Mouse (Mus musculus): ENCODE data around the gene Ist1. TPM values are rescaled to one million over a fixed set of nuclear protein-coding genes. Genes with fewer than 3 reads are reported as not detected.

Ist1 gene
- total and polyA plus RNA-seq, 2 experiments: 26.1 to 31.9 TPM

DNA sequence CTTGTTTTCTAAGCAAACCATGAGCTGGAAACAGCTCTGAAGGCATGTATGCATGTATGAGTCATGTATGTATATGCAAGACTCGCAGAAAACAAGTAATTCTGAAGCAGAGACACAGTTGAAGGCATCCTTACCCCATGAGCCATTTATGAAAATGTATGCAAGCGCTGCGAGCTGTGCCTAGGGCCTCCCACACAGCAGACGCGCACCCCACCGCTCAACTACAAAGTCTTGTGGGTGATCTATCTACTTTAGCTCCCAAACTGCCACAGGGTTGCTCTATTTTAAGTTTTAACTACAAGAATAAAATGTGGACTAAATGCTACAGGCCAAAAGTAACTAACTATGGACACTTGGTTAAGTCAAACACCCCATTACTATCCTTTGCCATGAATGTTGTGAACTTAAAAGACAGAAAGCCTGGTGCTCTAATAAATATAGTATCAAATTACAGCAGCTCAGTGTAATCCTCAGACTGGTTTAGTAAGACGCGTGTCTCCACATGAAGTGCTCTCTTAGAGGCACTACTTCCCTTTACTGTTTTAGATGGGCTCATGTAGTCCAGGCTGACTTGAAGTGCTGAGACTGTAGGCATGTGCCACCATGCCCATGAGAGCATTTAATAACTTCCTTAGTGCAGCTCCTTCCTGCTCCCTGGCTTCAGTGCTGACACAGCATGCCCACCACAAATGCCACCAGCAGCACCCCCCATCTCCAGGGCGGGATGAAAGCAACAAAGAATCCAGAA lies 17.0 kb downstream of the Ist1 start:
- Histone ChIP-seq H3K9ac (ENCODE audit: low read depth, low read length) (no peak overlapping the region), H3K4me1 (ENCODE audit: control insufficient read depth, insufficient read depth, low read length) (peaks cover 2% of the 10 kb centered on the region; the same call in 1 of the 2 replicates), H3K27ac (replicated peaks; ENCODE audit: insufficient read depth, low read depth, low read length) (no peak overlapping the region), H3K4me3 (ENCODE audit: insufficient read depth, low read depth, low read length) (no peak overlapping the region), H3K36me3 (ENCODE audit: control insufficient read depth, insufficient read depth, low read length) (peaks cover 85% of the 10 kb centered on the region), H3K79me2 (ENCODE audit: control insufficient read depth, insufficient read depth, low read length) (no peaks in the 10 kb centered on the region), H3K27me3 (ENCODE audit: control insufficient read depth, insufficient read depth, low read length) (no peaks in the 10 kb centered on the region)
- 97% methylated on average over 9 of the region's 9 CpGs for WGBS
- TF ChIP-seq CTCF (IDR thresholded peaks at IDR 0.05; ENCODE audit: low read depth, low read length) (no peak), POLR2A (IDR thresholded peaks at IDR 0.05; ENCODE audit: extremely low read depth, insufficient read depth, low read length) (no peak)
- DNase-seq (ENCODE audit: extremely low read depth, low read depth, low spot score): no peak

DNA sequence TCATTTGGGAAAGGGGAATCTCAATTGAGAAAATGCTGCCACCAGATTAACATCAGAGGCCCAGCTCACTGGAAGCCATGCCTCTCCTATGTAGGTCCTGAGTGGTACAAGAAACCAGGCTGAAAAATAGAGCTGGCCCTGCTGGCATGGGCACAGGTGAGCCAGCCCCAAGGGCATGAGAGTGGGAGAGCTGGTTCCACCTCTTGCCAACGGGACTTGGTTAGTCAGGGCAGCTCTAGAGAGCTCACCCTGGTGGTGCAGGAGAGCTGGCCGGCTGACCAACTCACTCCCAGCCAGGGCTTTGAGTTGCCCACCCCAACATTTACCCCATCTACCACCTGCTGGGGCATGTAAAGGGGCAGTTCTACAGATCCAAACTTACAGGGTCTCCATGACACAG lies 19.5 kb downstream of the Ist1 start:
- no peak overlapping the region for H3K27ac ChIP-seq (replicated peaks; ENCODE audit: insufficient read depth, low read depth, low read length)
- no peak overlapping the region for H3K9ac ChIP-seq (ENCODE audit: low read depth, low read length)
- H3K4me1 ChIP-seq (ENCODE audit: control insufficient read depth, insufficient read depth, low read length): no peaks in the 10 kb centered on the region
- TF ChIP-seq CTCF (IDR thresholded peaks at IDR 0.05; ENCODE audit: low read depth, low read length) (no peak), POLR2A (IDR thresholded peaks at IDR 0.05; ENCODE audit: extremely low read depth, insufficient read depth, low read length) (no peak)
- H3K36me3 ChIP-seq (ENCODE audit: control insufficient read depth, insufficient read depth, low read length): peaks cover 77% of the 10 kb centered on the region
- H3K4me3 ChIP-seq (ENCODE audit: insufficient read depth, low read depth, low read length): no peak overlapping the region
- no peak for DNase-seq (ENCODE audit: extremely low read depth, low read depth, low spot score)
- 91% methylated on average over 2 of the region's 2 CpGs for WGBS
- H3K79me2 ChIP-seq (ENCODE audit: control insufficient read depth, insufficient read depth, low read length): no peaks in the 10 kb centered on the region
- no peaks in the 10 kb centered on the region for H3K27me3 ChIP-seq (ENCODE audit: control insufficient read depth, insufficient read depth, low read length)

DNA sequence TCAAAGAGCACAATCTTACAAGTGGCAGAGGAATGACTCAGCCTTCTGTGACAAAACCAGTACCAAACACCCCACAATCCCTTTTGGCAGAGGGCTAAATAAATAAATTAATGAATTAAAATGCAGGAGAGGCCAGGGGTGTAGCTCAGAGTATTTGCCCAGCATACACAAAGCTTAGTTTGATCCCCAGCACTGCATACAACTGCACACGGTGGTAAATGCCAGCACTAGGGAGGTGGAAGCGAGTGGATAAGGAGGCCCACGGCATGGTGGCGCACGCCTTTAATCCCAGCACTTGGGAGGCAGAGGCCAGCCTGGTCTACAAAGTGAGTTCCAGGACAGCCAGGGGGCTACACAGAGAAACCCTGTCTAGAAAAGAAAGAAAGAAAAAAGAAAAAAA lies 20.4 kb downstream of the Ist1 start:
- no peak for TF ChIP-seq POLR2A (IDR thresholded peaks at IDR 0.05; ENCODE audit: extremely low read depth, insufficient read depth, low read length)
- no peak for TF ChIP-seq CTCF (IDR thresholded peaks at IDR 0.05; ENCODE audit: low read depth, low read length)
- Histone ChIP-seq H3K27me3 (ENCODE audit: control insufficient read depth, insufficient read depth, low read length) (no peaks in the 10 kb centered on the region), H3K79me2 (ENCODE audit: control insufficient read depth, insufficient read depth, low read length) (no peaks in the 10 kb centered on the region), H3K4me3 (ENCODE audit: insufficient read depth, low read depth, low read length) (no peak overlapping the region), H3K9ac (ENCODE audit: low read depth, low read length) (no peak overlapping the region), H3K36me3 (ENCODE audit: control insufficient read depth, insufficient read depth, low read length) (peaks cover 69% of the 10 kb centered on the region), H3K27ac (replicated peaks; ENCODE audit: insufficient read depth, low read depth, low read length) (no peak overlapping the region), H3K4me1 (ENCODE audit: control insufficient read depth, insufficient read depth, low read length) (no peaks in the 10 kb centered on the region)
- 91% methylated on average over 5 of the region's 5 CpGs for WGBS
- DNase-seq (ENCODE audit: extremely low read depth, low read depth, low spot score): no peak

DNA sequence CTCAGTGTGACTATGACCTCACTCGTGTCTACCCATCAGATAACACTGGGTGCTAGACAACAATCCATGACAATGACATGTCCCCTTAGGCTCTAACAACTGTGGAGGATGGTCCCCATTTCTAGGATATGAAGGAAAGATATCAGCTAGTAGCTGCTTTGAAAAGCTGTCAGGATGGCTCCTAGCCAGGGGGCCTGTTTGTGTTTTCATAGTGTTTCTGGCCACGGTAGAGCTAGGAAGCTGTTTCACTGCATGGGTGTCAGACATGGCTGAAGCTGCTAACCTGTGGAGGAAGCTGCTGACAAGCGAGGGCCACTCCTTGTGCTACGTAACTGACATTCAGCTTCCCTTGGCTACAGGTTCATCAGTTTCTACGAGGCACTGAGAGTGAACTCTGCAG lies 26.4 kb downstream of the Ist1 start:
- DNase-seq (ENCODE audit: extremely low read depth, low read depth, low spot score): no peak
- H3K27ac ChIP-seq (replicated peaks; ENCODE audit: insufficient read depth, low read depth, low read length): no peak overlapping the region
- H3K4me1 ChIP-seq (ENCODE audit: control insufficient read depth, insufficient read depth, low read length): no peaks in the 10 kb centered on the region
- TF ChIP-seq POLR2A (IDR thresholded peaks at IDR 0.05; ENCODE audit: extremely low read depth, insufficient read depth, low read length) (no peak), CTCF (IDR thresholded peaks at IDR 0.05; ENCODE audit: low read depth, low read length) (no peak)
- no peak overlapping the region for H3K4me3 ChIP-seq (ENCODE audit: insufficient read depth, low read depth, low read length)
- no peak overlapping the region for H3K9ac ChIP-seq (ENCODE audit: low read depth, low read length)
- H3K79me2 ChIP-seq (ENCODE audit: control insufficient read depth, insufficient read depth, low read length): no peaks in the 10 kb centered on the region
- WGBS: 85% methylated on average over 5 of the region's 5 CpGs
- H3K36me3 ChIP-seq (ENCODE audit: control insufficient read depth, insufficient read depth, low read length): peaks cover 15% of the 10 kb centered on the region
- H3K27me3 ChIP-seq (ENCODE audit: control insufficient read depth, insufficient read depth, low read length): no peaks in the 10 kb centered on the region

DNA sequence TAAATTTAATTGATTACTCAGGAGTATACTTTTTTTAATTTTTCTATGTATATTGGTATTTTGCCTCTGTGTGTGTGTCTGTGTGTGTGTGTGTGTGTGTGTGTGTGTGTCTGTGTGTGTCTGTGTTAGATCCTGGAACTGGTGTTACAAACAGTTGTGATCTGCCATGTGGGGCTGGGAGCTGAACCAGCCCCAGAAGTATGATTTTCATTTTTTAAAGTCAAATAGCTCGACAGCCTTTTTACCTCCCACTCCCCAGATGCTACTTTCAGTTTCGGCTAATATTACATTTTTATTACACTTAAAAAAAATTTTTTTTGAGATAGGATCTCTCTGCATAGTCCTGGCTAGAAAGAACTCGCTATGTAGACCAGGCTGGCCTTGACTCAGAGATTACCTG lies 30.7 kb downstream of the Ist1 start:
- no peak for DNase-seq (ENCODE audit: extremely low read depth, low read depth, low spot score)
- WGBS: 79% methylated on average over 3 of the region's 3 CpGs
- TF ChIP-seq CTCF (IDR thresholded peaks at IDR 0.05; ENCODE audit: low read depth, low read length) (no peak), POLR2A (IDR thresholded peaks at IDR 0.05; ENCODE audit: extremely low read depth, insufficient read depth, low read length) (no peak)
- Histone ChIP-seq H3K9ac (ENCODE audit: low read depth, low read length) (no peak overlapping the region), H3K27ac (replicated peaks; ENCODE audit: insufficient read depth, low read depth, low read length) (no peak overlapping the region), H3K79me2 (ENCODE audit: control insufficient read depth, insufficient read depth, low read length) (no peaks in the 10 kb centered on the region), H3K36me3 (ENCODE audit: control insufficient read depth, insufficient read depth, low read length) (no peaks in the 10 kb centered on the region), H3K27me3 (ENCODE audit: control insufficient read depth, insufficient read depth, low read length) (no peaks in the 10 kb centered on the region), H3K4me1 (ENCODE audit: control insufficient read depth, insufficient read depth, low read length) (no peaks in the 10 kb centered on the region), H3K4me3 (ENCODE audit: insufficient read depth, low read depth, low read length) (no peak overlapping the region)

DNA sequence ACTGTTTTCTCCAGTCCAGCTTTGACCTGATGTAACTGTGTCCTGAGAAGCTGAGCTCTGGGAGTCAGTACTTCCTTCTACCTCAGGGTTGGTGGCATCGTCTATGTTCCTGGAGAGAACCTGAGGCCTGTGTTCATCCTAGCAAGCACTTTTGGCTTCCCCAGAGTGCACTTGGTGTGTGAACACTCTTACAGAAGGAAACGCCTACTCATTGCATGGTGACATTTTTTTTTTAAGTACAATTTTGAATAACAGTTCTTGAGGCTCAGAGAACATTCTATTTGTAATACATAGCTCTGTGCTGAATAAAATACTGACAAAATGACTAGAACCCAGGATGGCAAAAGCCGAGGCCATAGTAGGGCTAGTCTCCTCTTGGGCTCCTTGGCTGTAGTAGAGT lies 36.2 kb downstream of the Ist1 start:
- no peak overlapping the region for H3K9ac ChIP-seq (ENCODE audit: low read depth, low read length)
- no peaks in the 10 kb centered on the region for H3K79me2 ChIP-seq (ENCODE audit: control insufficient read depth, insufficient read depth, low read length)
- 87% methylated on average over 3 of the region's 3 CpGs for WGBS
- no peaks in the 10 kb centered on the region for H3K36me3 ChIP-seq (ENCODE audit: control insufficient read depth, insufficient read depth, low read length)
- H3K4me3 ChIP-seq (ENCODE audit: insufficient read depth, low read depth, low read length): no peak overlapping the region
- H3K27ac ChIP-seq (replicated peaks; ENCODE audit: insufficient read depth, low read depth, low read length): no peak overlapping the region
- H3K4me1 ChIP-seq (ENCODE audit: control insufficient read depth, insufficient read depth, low read length): no peaks in the 10 kb centered on the region
- DNase-seq (ENCODE audit: extremely low read depth, low read depth, low spot score): no peak
- TF ChIP-seq CTCF (IDR thresholded peaks at IDR 0.05; ENCODE audit: low read depth, low read length) (no peak), POLR2A (IDR thresholded peaks at IDR 0.05; ENCODE audit: extremely low read depth, insufficient read depth, low read length) (no peak)
- no peaks in the 10 kb centered on the region for H3K27me3 ChIP-seq (ENCODE audit: control insufficient read depth, insufficient read depth, low read length)

Data from liver, adult 2 months (tissue).